Mouse (Mus musculus) spleen, adult 2 months (tissue): Measurements from ENCODE around the gene Rnh1. TPM values are rescaled to one million over a fixed set of nuclear protein-coding genes. Genes with fewer than 3 reads are reported as not detected.

ENCODE experiments used
- DNase-seq, 2 experiments: peaks; one replicate each; pipeline versions ENCODE4 v3.0.0 to v3.0.0-alpha.2; 2012 to 2021; ENCODE audit warnings: low spot score in 2 of 2, low read depth in 1 of 2
- H3K27ac ChIP-seq: fragments of 200-500 bp; 2 replicates; pipeline ENCODE4 v1.5.1; 2012; ENCODE audit warnings: low read length, inconsistent platforms; ENCODE audit not compliant: insufficient read depth
- H3K27me3 ChIP-seq: fragments of 200-500 bp; 2 replicates; pipeline ENCODE4 v1.6.1; 2012; ENCODE audit warnings: mild to moderate bottlenecking, moderate library complexity, low read length, inconsistent platforms; ENCODE audit not compliant: control insufficient read depth, insufficient read depth
- H3K36me3 ChIP-seq: fragments of 200-500 bp; 2 replicates; pipeline ENCODE4 v1.6.1; 2012; ENCODE audit warnings: mild to moderate bottlenecking, low read length, inconsistent platforms; ENCODE audit not compliant: control insufficient read depth, insufficient read depth
- H3K4me1 ChIP-seq: fragments of 200-500 bp; 2 replicates; pipeline ENCODE4 v1.6.1; 2011; ENCODE audit warnings: inconsistent platforms; ENCODE audit not compliant: control insufficient read depth, insufficient read depth, insufficient read length
- H3K4me3 ChIP-seq: fragments of 200-500 bp; 2 replicates; pipeline ENCODE4 v1.5.1; 2011; ENCODE audit warnings: mild to moderate bottlenecking, inconsistent platforms; ENCODE audit not compliant: insufficient read depth, insufficient read length; ENCODE audit errors: extremely low read depth
- CTCF ChIP-seq: fragments of 200-500 bp; IDR thresholded peaks from 2 replicates; pipeline ENCODE4 v1.5.1; 2011; ENCODE audit warnings: mild to moderate bottlenecking, inconsistent platforms; ENCODE audit not compliant: insufficient read depth, insufficient read length, insufficient replicate concordance; ENCODE audit errors: extremely low read depth
- POLR2A ChIP-seq: fragments of 200-500 bp; IDR thresholded peaks from 2 replicates; pipeline ENCODE4 v1.6.1; 2011; ENCODE audit warnings: low read depth, low read length, inconsistent platforms
- WGBS: fragments of 180-500 bp; shearing (Covaris S2); methylation state at CpG from one replicate; pipeline ENCODE4 v1.1.7; 2018; 5-methylcytosine and 5-hydroxymethylcytosine counted together
- polyA plus RNA-seq: library from polyadenylated mRNA; depleted of rRNA; stranded (reverse); fragments of >200 nt; gene quantifications from 2 replicates; pipeline ENCODE4 v1.2.3, GENCODE M21; 2012

The Rnh1 gene
- polyA plus RNA-seq, 1 experiment = 113 TPM

DNA sequence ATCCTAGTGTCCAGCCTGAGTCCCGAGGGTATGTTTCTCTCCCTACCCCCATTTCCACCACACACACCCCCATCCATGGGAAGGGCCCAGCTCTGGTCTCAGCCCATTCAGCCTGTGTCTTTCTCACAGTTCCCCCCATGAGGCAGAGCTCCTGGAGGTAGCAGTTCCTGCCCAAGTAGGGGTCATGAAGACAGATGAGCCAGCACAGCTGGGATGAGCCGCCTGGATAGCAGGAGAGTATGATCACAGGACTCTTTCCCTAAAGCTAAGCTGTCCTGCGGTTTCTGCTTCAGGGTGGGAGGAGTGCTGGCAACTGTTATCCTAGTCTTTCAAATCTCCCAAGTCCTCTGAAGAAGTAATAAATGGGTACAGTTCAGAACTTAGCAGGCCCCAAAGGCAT, 45.5 kb upstream of the Rnh1 start:
- H3K4me1 ChIP-seq = peaks cover 24% of the 10 kb centered on the region
- no peak overlapping the region for H3K4me3 ChIP-seq
- no peak for TF ChIP-seq CTCF
- TF ChIP-seq POLR2A = no peak
- H3K27ac ChIP-seq = no peak overlapping the region
- H3K27me3 ChIP-seq = no peaks in the 10 kb centered on the region; the same call in 1 of the 2 replicates
- DNase-seq = no peak
- no peaks in the 10 kb centered on the region for H3K36me3 ChIP-seq
- 88% methylated on average over 3 of the region's 3 CpGs for WGBS

DNA sequence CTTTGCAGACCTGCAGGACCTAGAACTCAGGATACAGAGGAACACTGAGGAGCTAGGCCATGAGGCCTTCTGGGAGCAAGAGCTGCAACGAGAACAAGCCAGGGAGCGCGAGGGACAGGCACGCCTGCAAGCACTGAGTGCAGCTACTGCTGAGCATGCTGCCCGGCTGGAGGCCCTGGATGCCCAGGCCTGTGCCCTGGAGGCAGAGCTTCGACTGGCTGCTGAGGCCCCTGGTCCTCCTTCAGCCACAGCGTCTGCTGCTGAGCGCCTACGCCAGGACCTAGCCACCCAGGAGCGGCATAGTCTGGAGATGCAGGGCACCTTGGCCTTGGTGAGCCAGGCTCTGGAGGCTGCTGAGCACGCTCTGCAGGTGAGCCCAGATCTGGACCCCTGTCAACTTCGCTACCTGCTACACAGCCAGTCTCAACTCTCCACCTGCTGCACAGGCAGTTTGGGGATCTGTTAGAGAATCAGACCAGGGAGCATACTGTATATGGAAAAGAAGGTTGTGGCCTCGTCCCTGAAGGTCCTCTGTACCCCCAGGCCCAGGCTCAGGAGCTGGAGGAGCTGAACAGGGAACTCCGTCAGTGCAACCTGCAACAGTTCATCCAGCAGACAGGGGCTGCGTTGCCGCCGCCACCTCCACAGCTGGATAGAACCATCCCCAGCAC, 44.8 kb upstream of the Rnh1 start:
- DNase-seq = no peak
- Histone ChIP-seq H3K4me3 (no peak overlapping the region), H3K27ac (no peak overlapping the region), H3K4me1 (peaks cover 24% of the 10 kb centered on the region), H3K36me3 (no peaks in the 10 kb centered on the region), H3K27me3 (no peaks in the 10 kb centered on the region; the same call in 1 of the 2 replicates)
- 95% methylated on average over 17 of the region's 17 CpGs for WGBS
- TF ChIP-seq CTCF = no peak
- TF ChIP-seq POLR2A = no peak

GRCm38 (mm10) chr7:141216894-141217293, 44.2 kb upstream of the Rnh1 start:
- Histone ChIP-seq H3K27me3 (no peaks in the 10 kb centered on the region; the same call in 1 of the 2 replicates), H3K4me1 (peaks cover 18% of the 10 kb centered on the region), H3K27ac (no peak overlapping the region), H3K36me3 (no peaks in the 10 kb centered on the region), H3K4me3 (no peak overlapping the region)
- DNase-seq = no peak
- TF ChIP-seq POLR2A (no peak), CTCF (no peak)
- 94% methylated on average over 11 of the region's 11 CpGs for WGBS

DNA sequence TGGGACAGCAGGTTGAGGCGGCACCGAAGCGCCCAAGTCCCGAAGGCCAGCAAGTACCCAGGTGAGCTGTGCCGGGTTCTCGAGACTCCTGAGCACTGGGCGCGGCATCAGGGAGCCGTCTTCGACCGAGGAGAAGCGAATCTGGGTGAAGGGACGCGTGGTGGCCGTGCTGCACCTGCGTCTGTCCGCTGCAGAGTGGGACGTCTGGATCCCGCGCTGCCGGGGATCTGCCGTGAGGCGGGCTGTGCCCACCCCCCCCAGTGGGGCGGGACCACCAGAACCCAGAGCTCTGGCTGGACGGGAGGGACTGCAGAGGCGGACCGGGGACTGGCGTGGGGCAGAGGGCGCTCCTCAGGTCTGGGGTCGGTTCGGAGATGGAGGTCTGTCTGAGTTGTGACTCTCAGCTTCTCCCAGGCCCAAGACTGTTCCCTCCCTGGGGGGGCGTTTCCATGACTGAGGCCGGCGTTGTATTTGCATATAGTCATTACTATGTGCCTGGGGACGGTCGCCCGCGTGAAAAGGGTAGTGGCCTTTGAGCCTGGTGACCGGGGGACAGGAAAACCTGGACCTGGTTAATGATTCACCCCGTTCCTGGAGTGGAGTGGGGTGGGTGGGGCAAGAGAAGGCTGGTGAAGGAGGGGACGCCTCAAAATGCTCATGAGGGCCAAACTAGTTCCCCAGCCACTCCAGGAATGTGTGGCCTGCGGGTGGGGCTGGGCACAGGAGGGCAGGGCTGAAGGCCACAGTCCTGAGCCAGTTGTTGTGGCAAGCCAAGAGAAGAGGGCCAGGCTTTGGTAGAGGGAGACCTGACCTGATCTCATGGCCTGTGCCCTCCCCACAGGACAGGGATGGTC, 43.5 kb upstream of the Rnh1 start:
- Histone ChIP-seq H3K36me3 (no peaks in the 10 kb centered on the region), H3K27me3 (no peaks in the 10 kb centered on the region; the same call in 1 of the 2 replicates), H3K4me1 (peaks cover 14% of the 10 kb centered on the region), H3K27ac (peak overlapping the region; percentile 42), H3K4me3 (peak overlapping the region; percentile 72)
- TF ChIP-seq CTCF (no peak), POLR2A (no peak)
- WGBS = 2% methylated on average over 42 of the region's 42 CpGs
- peak in 1 of 2 experiments; percentile 50 for DNase-seq

DNA sequence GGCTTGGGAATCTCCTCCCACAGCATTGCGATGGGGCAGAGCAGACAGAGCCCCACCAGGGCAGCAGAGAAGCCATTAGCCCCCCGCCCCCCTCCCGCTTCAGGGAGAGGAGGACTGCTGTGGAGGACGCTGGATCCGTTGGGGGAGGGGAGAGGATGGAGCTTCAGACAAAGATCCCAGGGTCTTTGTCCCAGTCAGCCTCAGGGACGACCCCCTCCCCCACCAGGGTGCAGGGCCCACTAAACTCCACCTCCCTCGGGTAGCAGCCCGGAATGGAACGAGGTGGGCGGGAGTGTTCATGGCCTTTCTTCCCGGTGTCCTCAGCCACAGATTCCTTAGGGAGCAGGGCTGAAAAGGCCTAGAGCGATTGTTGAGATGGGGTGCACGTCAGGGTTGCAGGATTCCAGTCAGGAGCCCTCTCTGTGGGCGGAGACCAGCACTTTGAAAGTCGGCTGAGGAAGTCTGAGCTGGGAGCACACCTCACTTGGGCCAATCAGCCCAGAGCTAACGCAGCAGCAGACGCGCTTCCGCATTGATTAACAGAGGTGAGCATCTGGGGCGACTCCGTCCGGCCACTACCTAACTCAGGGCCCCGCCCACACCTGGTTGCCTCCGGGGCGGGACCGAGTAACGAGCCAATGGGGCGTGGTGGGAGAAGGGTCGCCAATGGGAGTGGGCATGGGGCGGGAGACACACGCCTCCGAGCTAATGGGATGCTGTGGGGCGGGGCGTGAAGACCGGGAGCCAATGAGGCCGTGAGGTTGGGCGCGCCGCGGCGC, 42.6 kb upstream of the Rnh1 start, which contains the start of gene Rassf7:
Rassf7 (plus strand) TSS at position 760 of the 779 bp plus-strand sequence.
- Histone ChIP-seq H3K36me3 (no peaks in the 10 kb centered on the region), H3K27me3 (no peaks in the 10 kb centered on the region; the same call in 1 of the 2 replicates), H3K27ac (peak within 1 kb of the TSS; percentile 78), H3K4me3 (peak within 1 kb of the TSS; percentile 72), H3K4me1 (peaks cover 12% of the 10 kb centered on the region)
- DNase-seq = peak; percentile 93 to 98
- WGBS = 7% methylated on average over 41 of the region's 41 CpGs
- TF ChIP-seq POLR2A (peak; percentile 54; the same call in 1 of the 2 replicates), CTCF (no peak)

DNA sequence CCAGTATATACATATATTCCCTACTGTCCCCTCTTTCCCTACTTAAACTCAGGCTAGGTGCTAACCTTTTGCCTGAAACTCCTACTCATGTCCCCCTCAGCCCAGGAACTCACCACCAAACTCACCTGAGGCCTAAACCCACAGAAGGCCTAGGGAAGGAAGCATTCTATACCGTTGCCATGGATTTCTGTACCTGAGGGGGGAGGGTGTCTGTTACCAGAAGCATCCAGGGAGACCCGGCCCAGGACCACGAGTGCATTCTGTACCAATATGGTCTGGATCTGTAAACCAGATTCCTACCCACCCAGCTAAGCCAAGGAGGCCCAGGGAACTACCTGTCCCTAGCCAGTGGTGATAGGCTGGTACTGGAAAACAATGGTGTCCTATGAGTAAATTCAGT, 41.7 kb upstream of the Rnh1 start:
- Histone ChIP-seq H3K27me3 (no peaks in the 10 kb centered on the region; the same call in 1 of the 2 replicates), H3K4me3 (no peak overlapping the region), H3K4me1 (peaks cover 12% of the 10 kb centered on the region), H3K27ac (no peak overlapping the region), H3K36me3 (no peaks in the 10 kb centered on the region)
- WGBS = 89% methylated on average over 3 of the region's 3 CpGs
- TF ChIP-seq CTCF = no peak
- TF ChIP-seq POLR2A = no peak
- DNase-seq = no peak
